Mouse (Mus musculus): ENCODE measurements at regions not wholly inside any gene's neighbourhood (a gene's known extent, or its start where the extent isn't known, plus 50 kb on each side); places are given as distances from the start of the nearest gene placed in this dataset.
"Not testable (repeated sequence)": the region's sequence is repeated elsewhere in the genome, so short reads cannot be mapped to it uniquely, and the experiment has no call there.

DNA sequence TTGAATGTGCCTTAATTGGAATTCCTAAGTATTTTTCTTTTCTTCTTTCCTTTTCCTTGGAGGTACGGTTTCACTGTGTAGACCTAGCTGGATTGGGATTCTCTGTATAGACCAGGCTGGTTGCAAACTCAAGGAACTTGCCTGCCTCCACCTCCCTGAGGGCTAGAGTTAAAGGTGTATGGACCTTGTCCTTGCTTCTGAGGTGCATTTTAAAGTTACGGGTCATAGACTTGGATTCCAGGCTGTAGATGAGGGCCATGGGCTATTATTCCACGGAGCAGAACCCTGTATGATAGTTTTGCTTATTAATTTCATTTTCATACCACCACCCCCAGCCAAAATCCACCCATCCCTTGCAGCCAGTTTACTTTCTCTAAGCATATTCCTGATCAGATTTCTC lies 50.7 kb upstream of the Wdr26 start:
- Histone ChIP-seq H3K9ac (ENCODE audit: low read depth, low read length) (no peak overlapping the region), H3K4me1 (ENCODE audit: control insufficient read depth, insufficient read depth, low read length) (0 out of 2 replicates have a peak, but pooled peaks cover under 1% of the 10 kb centered on the region), H3K4me3 (ENCODE audit: low read depth, low read length) (no peak overlapping the region), H3K9me3 (ENCODE audit: control insufficient read depth, low read length) (no peaks in the 10 kb centered on the region), H3K27me3 (replicated peaks; ENCODE audit: control insufficient read depth, insufficient read depth, low read length) (no peaks in the 10 kb centered on the region), H3K27ac (replicated peaks; ENCODE audit: low read depth, low read length) (no peak overlapping the region), H3K36me3 (ENCODE audit: control insufficient read depth, insufficient read depth, low read length) (no peaks in the 10 kb centered on the region), H3K4me2 (ENCODE audit: low read depth, low read length) (no peak overlapping the region)
- DNase-seq (ENCODE audit: low spot score) = no peak
- ATAC-seq (ENCODE audit: low read depth) = no peak
- WGBS = 77% methylated on average over 3 of the region's 3 CpGs

DNA sequence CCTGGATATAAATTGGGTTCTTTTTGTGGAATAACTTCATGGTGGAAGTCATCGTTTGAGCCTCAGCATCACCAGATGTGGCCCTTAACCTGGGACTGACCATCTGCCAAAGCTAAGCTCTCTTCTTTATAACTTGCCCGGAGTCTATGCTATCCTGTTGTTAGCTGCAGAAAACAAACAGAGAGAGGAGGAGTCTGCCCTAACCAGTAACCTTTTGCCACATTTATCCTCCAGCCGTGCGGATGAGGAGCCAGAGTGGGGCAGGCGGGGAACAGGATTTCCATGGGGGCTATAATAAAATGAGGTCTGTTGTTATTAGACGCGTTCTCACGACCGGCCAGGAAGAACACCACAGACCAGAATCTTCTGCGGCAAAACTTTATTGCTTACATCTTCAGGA lies 51.4 kb upstream of the Wdr26 start:
- no peak overlapping the region for H3K4me2 ChIP-seq (ENCODE audit: low read depth, low read length)
- no peaks in the 10 kb centered on the region for H3K9me3 ChIP-seq (ENCODE audit: control insufficient read depth, low read length)
- WGBS = 90% methylated on average over 10 of the region's 10 CpGs
- H3K4me1 ChIP-seq (ENCODE audit: control insufficient read depth, insufficient read depth, low read length) = no peaks in the 10 kb centered on the region
- H3K36me3 ChIP-seq (ENCODE audit: control insufficient read depth, insufficient read depth, low read length) = no peaks in the 10 kb centered on the region
- H3K27ac ChIP-seq (replicated peaks; ENCODE audit: low read depth, low read length) = no peak overlapping the region
- H3K9ac ChIP-seq (ENCODE audit: low read depth, low read length) = no peak overlapping the region
- ATAC-seq (ENCODE audit: low read depth) = no peak
- H3K27me3 ChIP-seq (replicated peaks; ENCODE audit: control insufficient read depth, insufficient read depth, low read length) = no peaks in the 10 kb centered on the region
- DNase-seq (ENCODE audit: low spot score) = no peak
- H3K4me3 ChIP-seq (ENCODE audit: low read depth, low read length) = no peak overlapping the region

DNA sequence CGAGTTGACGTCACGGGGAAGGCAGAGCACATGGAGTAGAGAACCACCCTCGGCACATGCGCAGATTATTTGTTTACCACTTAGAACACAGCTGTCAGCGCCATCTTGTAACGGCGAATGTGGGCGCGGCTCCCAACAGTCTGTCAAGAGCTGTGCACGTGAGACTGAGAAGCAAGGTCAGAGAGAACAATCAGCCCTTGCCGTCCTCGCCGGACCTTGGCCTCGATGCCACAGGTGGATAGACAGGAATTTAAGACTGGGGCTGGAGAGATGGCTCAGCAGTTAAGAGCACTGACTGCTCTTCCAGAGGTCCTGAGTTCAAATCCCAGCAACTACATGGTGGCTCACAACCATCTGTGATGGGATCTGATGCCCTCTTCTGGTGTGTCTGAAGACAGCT lies 58.7 kb upstream of the Wdr26 start:
- not testable (repeated sequence) for ATAC-seq (ENCODE audit: low read depth); H3K4me2 ChIP-seq (ENCODE audit: low read depth, low read length); DNase-seq (ENCODE audit: low spot score); H3K9ac ChIP-seq (ENCODE audit: low read depth, low read length); H3K9me3 ChIP-seq (ENCODE audit: control insufficient read depth, low read length); H3K4me1 ChIP-seq (ENCODE audit: control insufficient read depth, insufficient read depth, low read length); H3K27ac ChIP-seq (replicated peaks; ENCODE audit: low read depth, low read length); H3K36me3 ChIP-seq (ENCODE audit: control insufficient read depth, insufficient read depth, low read length); H3K27me3 ChIP-seq (replicated peaks; ENCODE audit: control insufficient read depth, insufficient read depth, low read length); H3K4me3 ChIP-seq (ENCODE audit: low read depth, low read length)
- WGBS = 96% methylated on average over 10 of the region's 15 CpGs

DNA sequence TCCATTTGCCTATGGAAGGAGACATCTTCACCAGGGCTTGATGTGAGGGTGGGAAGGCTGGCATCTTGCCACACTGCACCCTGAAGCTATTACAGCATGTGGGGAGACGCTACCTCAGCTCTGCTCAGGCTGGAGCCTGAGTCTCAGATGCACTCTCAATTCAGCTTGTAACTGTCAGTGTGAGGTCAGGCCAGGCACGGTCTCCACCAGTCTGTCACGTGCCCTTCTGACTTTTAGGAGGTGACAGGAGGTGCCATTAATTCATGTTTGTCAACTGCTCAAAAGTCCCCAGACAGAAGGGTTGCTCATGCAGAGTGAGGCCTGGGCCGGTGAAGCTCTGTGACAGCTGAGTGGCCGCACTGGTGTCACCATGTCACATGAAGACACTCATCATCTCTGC lies 59.4 kb upstream of the Wdr26 start:
- Histone ChIP-seq H3K4me3 (ENCODE audit: low read depth, low read length) (no peak overlapping the region), H3K9me3 (ENCODE audit: control insufficient read depth, low read length) (no peaks in the 10 kb centered on the region), H3K4me2 (ENCODE audit: low read depth, low read length) (no peak overlapping the region), H3K27ac (replicated peaks; ENCODE audit: low read depth, low read length) (no peak overlapping the region), H3K27me3 (replicated peaks; ENCODE audit: control insufficient read depth, insufficient read depth, low read length) (no peaks in the 10 kb centered on the region), H3K4me1 (ENCODE audit: control insufficient read depth, insufficient read depth, low read length) (no peaks in the 10 kb centered on the region), H3K36me3 (ENCODE audit: control insufficient read depth, insufficient read depth, low read length) (no peaks in the 10 kb centered on the region), H3K9ac (ENCODE audit: low read depth, low read length) (no peak overlapping the region)
- DNase-seq (ENCODE audit: low spot score) = no peak
- 81% methylated on average over 5 of the region's 5 CpGs for WGBS
- ATAC-seq (ENCODE audit: low read depth) = no peak

DNA sequence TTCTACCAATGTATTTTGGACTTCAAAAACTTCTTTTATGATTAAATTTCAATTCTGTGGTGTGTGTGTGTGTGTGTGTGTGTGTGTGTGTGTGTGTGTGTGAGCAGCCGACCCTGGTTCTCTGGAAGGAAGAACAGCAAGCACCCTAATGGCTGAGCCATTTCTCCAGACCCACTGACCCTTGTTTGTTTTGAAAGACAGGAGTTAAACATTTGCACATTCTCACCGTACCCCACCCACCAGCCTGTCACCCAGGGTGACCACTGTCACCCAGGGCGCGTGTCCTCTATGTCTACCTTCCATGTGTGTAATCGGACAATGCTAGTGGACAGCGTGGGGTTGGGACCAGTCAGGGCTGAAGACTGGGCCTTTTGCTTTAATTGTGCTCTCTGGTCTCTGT lies 60.0 kb upstream of the Wdr26 start:
- DNase-seq (ENCODE audit: low spot score) (no peak), ATAC-seq (ENCODE audit: low read depth) (no peak)
- Histone ChIP-seq H3K4me1 (ENCODE audit: control insufficient read depth, insufficient read depth, low read length) (no peaks in the 10 kb centered on the region), H3K36me3 (ENCODE audit: control insufficient read depth, insufficient read depth, low read length) (no peaks in the 10 kb centered on the region), H3K27me3 (replicated peaks; ENCODE audit: control insufficient read depth, insufficient read depth, low read length) (no peaks in the 10 kb centered on the region), H3K9me3 (ENCODE audit: control insufficient read depth, low read length) (no peaks in the 10 kb centered on the region), H3K4me3 (ENCODE audit: low read depth, low read length) (no peak overlapping the region), H3K4me2 (ENCODE audit: low read depth, low read length) (no peak overlapping the region), H3K9ac (ENCODE audit: low read depth, low read length) (no peak overlapping the region), H3K27ac (replicated peaks; ENCODE audit: low read depth, low read length) (no peak overlapping the region)
- WGBS = 77% methylated on average over 6 of the region's 6 CpGs

DNA sequence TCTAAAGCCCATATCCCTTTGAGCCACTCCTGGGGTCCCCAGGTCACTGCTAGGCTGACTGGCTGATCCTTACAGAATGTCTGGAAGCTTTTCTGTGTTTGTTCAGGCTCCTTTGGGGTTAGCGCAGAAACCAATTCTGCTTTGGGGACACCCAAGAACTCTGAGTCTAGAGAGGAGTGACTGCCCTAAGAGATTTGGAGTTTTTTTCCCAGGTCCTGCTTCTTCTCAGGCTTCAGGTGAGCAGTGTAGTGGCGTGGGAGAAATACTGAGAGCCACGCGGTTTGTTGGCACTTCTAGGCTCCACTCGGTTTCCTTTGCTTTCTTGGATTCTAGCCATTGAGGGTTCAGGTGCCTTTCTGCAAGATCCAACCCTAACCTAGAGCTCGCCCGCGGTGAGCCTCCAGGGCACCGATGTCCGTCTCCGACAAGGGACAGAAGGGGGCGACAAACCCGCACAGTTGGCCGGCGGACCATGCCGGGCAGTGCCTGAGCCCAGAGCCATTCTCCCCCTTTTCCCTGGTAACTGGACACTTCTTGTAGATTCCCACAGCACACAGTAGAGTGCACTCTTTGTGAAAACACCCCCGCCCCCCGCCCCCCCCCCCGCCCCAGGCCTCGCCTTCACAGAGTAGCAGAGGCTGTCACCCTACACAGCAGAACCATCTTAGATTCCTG lies 61.0 kb upstream of the Wdr26 start:
- H3K9ac ChIP-seq (ENCODE audit: low read depth, low read length) = 0 out of 2 replicates have a peak overlapping the region, but pooled peaks have one; percentile 5
- 5% methylated on average over 15 of the region's 20 CpGs for WGBS
- H3K4me2 ChIP-seq (ENCODE audit: low read depth, low read length) = peak overlapping the region; percentile 28
- no peak overlapping the region for H3K27ac ChIP-seq (replicated peaks; ENCODE audit: low read depth, low read length)
- DNase-seq (ENCODE audit: low spot score) (peak; percentile 89), ATAC-seq (ENCODE audit: low read depth) (peak; percentile 98)
- H3K27me3 ChIP-seq (replicated peaks; ENCODE audit: control insufficient read depth, insufficient read depth, low read length) = no peaks in the 10 kb centered on the region
- no peak overlapping the region for H3K4me3 ChIP-seq (ENCODE audit: low read depth, low read length)
- no peaks in the 10 kb centered on the region for H3K36me3 ChIP-seq (ENCODE audit: control insufficient read depth, insufficient read depth, low read length)
- no peaks in the 10 kb centered on the region for H3K9me3 ChIP-seq (ENCODE audit: control insufficient read depth, low read length)
- no peaks in the 10 kb centered on the region for H3K4me1 ChIP-seq (ENCODE audit: control insufficient read depth, insufficient read depth, low read length)

DNA sequence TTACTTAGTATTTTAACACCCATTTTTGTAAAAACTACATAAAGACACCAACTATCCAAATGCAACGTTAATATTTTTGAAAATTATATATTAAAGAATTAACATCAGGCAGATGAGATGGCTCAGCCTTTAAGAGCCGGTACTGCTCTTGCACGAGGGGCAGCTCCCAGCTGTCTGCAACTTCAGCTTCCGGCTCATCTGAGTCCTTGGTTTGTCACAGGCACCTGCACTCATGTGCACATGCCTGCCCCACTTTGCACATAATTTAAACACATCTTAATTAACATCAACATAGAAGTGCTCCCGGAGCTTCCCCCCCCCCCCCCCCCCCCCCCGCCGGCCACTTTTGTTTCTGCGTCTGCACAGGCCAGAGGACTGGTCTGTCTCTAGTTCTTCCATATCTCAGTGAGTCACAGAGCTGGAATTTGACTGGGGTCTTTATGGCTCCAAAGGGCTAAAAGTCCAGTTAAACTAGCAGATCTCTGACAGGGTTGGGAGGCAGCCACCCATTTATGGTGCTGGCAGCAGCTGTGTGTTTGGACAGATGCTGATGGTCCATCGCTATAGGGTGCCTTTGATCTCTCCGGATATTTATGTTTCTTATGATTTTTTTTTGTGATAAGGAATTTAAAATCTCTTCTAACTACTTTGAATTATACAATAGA lies 61.9 kb upstream of the Wdr26 start:
- Histone ChIP-seq H3K4me3 (ENCODE audit: low read depth, low read length) (no peak overlapping the region), H3K36me3 (ENCODE audit: control insufficient read depth, insufficient read depth, low read length) (no peaks in the 10 kb centered on the region), H3K4me1 (ENCODE audit: control insufficient read depth, insufficient read depth, low read length) (no peaks in the 10 kb centered on the region), H3K9ac (ENCODE audit: low read depth, low read length) (no peak overlapping the region), H3K4me2 (ENCODE audit: low read depth, low read length) (no peak overlapping the region), H3K27me3 (replicated peaks; ENCODE audit: control insufficient read depth, insufficient read depth, low read length) (no peaks in the 10 kb centered on the region), H3K27ac (replicated peaks; ENCODE audit: low read depth, low read length) (no peak overlapping the region), H3K9me3 (ENCODE audit: control insufficient read depth, low read length) (no peaks in the 10 kb centered on the region)
- ATAC-seq (ENCODE audit: low read depth) (no peak), DNase-seq (ENCODE audit: low spot score) (no peak)
- WGBS = 43% methylated on average over 7 of the region's 10 CpGs

DNA sequence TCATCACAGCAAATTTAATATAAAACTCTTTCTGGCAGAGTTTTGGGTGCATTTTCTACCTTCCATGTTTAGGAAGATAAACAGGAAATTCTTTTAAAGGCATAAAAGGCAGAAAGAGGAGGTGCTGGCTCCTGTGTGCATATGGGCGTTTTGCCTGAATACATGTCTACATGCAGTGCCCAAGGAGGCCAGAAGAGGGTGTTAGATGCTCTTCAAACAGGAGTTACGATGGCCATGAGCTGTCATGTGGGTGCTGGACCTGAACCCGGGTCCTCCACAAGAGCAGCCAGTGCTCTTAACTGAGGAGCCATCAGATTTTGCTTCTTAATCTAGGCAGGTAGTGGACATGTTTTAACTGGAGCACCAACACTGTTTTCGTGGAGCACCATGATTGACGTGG lies 69.0 kb upstream of the Wdr26 start:
- 81% methylated on average over 5 of the region's 5 CpGs for WGBS
- H3K9me3 ChIP-seq (ENCODE audit: control insufficient read depth, low read length) = no peaks in the 10 kb centered on the region

DNA sequence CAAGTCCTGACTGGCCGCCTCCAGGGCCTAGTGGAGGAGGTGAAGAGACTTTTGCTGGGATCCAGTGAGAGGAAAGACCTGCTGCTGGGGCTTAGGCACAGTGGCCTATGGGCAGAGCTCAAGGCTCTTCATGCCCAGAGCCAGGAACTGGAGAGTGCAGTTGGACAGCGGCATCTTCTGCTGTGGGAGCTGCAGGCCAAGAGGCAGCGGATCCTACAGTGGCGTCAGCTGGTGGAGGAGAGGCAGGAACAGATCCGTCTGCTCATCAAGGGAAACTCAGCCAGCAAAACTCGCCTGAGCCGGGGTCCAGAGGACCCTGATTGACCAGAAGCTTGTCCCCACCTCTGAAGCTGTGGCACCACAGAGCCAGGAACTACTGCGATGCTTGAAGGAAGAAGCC lies 69.4 kb upstream of the Cnih3 start:
- H3K9me3 ChIP-seq (ENCODE audit: control insufficient read depth, low read length); H3K4me1 ChIP-seq (ENCODE audit: control insufficient read depth, insufficient read depth, low read length); H3K4me3 ChIP-seq (ENCODE audit: low read depth, low read length); H3K36me3 ChIP-seq (ENCODE audit: control insufficient read depth, insufficient read depth, low read length); H3K27me3 ChIP-seq (replicated peaks; ENCODE audit: control insufficient read depth, insufficient read depth, low read length); H3K9ac ChIP-seq (ENCODE audit: low read depth, low read length); DNase-seq (ENCODE audit: low spot score); H3K4me2 ChIP-seq (ENCODE audit: low read depth, low read length); ATAC-seq (ENCODE audit: low read depth); H3K27ac ChIP-seq (replicated peaks; ENCODE audit: low read depth, low read length): not testable (repeated sequence)
- 86% methylated on average over 8 of the region's 8 CpGs for WGBS

More for the DNA sequence above, 69.0 kb upstream of the Wdr26 start:
- no peaks in the 10 kb centered on the region for H3K4me1 ChIP-seq (ENCODE audit: control insufficient read depth, insufficient read depth, low read length)
- H3K4me3 ChIP-seq (ENCODE audit: low read depth, low read length) = no peak overlapping the region
- H3K9ac ChIP-seq (ENCODE audit: low read depth, low read length) = no peak overlapping the region
- H3K27ac ChIP-seq (replicated peaks; ENCODE audit: low read depth, low read length) = no peak overlapping the region
- H3K4me2 ChIP-seq (ENCODE audit: low read depth, low read length) = no peak overlapping the region
- H3K27me3 ChIP-seq (replicated peaks; ENCODE audit: control insufficient read depth, insufficient read depth, low read length) = no peaks in the 10 kb centered on the region
- DNase-seq (ENCODE audit: low spot score) (no peak), ATAC-seq (ENCODE audit: low read depth) (no peak)
- no peaks in the 10 kb centered on the region for H3K36me3 ChIP-seq (ENCODE audit: control insufficient read depth, insufficient read depth, low read length)
